Mouse (Mus musculus) adrenal gland, adult (tissue): ENCODE results near the gene Tcf7.

Experiments
- DNase-seq, 2 experiments: peaks; one replicate each; pipeline ENCODE4 v3.0.0; 2022 to 2023; ENCODE audit warnings: low spot score in 1 of 2; ENCODE audit not compliant: inconsistent age in 2 of 2

Gene Tcf7

DNA sequence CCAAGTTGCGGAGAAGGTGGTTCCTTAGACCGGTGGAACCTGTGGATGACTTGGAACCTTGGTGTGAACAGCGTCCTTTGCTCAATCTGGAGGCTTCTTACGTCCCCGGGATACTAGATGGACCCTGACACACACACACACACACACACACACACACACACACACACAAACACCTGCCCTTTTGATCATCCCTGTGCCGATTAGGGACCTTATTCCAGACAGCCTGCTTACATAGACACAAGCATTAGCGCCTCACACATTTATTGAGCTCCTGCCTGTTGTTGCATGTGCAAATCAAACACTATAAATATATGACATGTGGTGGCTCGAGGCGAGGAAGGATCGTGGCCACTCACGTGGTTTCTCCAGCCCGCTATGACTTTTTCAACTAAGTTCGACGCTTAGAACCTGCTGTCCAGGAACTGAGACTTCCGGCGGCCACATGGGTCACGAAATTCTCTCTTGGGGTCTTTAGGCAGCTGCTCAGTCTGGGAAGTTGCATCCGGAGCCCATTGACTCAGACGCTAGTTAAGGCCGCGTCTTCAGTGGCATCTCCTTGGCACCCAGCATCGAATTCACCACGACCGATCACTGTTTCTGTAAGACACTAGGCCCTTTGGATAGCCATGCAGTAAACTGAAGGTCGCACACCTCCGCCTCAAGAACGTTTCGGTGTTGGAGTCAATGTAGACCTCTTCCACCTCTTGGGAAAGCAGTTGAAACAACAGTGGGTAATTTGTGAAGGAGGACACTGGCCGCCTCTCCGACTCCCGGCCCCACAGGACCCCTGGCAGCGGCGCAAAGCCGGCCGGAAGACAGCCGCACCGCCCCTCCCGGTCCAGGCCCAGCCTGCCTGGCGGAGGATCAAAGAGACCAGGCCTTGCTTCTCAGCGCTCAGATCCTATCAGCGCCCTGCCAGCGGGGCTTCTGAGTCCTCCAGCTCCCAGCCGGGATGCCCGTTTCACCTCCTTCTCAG is 1.1 kb upstream of the Tcf7 start:
- DNase-seq: peak; percentile 88 to 93

DNA sequence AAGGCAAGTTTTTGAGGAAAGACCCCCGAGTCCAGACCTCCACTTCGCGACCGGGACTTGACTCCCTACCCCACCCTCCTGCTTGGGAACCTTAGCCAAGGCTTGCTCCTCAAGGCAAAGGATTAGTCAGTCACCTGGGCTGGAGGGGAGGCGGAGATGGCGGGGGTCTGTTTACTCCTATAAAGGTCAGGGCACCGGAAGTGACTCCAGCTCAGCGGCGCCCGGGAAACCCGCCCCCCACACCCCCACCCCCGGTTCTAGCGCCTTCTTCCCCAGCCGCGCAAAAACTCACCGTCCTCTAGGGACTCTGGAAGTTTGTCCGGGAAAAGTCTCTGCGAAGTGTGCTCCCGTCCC is 417 bp downstream of the Tcf7 start:
- peak in 1 of 2 experiments; percentile 54 for DNase-seq

- peak in 1 of 2 experiments; percentile 76 for DNase-seq
Measured at GRCm38 (mm10) chr11:52281568-52282328, 1.1 kb downstream of the Tcf7 start.

GRCm38 (mm10) chr11:52280566-52281455 is 2.0 kb downstream of the Tcf7 start:
- peak in 1 of 2 experiments; percentile 54 for DNase-seq

- peak in 1 of 2 experiments; percentile 47 for DNase-seq
Measured at GRCm38 (mm10) chr11:52279611-52280145, 3.1 kb downstream of the Tcf7 start.

- no peak for DNase-seq
Measured at GRCm38 (mm10) chr11:52278991-52279390, 3.8 kb downstream of the Tcf7 start.

DNA sequence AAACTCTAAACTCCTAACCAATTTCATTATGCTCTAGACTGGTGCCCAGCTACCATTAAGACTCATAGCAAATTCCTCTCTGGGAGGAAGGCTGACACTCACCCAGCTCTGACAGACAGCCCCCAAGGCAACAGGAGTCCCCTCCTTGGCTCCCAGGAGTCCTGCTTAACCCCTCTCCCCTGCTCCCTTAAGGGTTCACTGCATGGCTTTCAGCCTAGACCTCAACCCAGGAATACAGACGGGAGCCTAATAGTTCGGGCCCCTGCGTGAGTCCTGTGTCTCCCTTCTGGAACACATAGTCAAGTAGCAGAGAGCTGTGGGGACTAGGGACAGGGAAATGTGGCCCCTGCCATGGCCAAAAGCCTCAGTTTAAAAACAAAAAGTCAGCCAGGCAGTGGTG is 4.7 kb downstream of the Tcf7 start:
- DNase-seq: no peak

DNA sequence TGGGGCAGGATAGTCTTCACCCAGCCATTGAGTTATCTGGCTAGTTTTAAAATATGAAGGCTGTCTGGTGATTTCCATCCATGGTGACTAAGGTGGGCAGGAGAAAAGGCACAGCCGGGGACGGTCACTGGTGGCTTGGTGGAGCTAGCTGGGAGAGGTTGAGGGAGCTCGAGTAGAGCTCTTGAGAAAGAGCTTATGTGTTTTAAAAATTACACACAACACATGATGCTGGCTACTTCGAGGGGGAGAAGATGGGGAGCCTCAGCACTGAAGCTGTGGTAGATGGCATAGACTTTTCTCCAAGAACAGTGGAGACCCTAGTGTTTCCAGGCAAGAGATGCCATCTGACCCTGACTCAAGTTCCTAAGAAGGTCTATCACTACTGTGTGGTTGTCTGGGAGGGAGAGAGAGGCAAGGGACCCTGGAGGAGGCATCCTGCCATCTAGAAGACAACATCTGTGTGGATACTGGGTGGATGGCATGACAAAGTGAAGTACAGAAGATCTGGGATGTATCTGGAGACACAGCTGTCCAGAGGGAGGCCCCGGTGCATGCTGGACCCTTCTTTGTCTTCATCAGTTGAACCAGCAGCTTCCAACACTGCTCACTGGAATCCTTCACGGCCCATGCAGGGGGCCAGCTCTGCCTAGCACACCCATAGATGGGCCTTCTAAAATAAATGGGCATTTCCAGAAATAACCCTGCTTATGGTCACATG is 5.2 kb downstream of the Tcf7 start:
- DNase-seq: no peak

GRCm38 (mm10) chr11:52276961-52277391 is 5.8 kb downstream of the Tcf7 start:
- no peak for DNase-seq

DNA sequence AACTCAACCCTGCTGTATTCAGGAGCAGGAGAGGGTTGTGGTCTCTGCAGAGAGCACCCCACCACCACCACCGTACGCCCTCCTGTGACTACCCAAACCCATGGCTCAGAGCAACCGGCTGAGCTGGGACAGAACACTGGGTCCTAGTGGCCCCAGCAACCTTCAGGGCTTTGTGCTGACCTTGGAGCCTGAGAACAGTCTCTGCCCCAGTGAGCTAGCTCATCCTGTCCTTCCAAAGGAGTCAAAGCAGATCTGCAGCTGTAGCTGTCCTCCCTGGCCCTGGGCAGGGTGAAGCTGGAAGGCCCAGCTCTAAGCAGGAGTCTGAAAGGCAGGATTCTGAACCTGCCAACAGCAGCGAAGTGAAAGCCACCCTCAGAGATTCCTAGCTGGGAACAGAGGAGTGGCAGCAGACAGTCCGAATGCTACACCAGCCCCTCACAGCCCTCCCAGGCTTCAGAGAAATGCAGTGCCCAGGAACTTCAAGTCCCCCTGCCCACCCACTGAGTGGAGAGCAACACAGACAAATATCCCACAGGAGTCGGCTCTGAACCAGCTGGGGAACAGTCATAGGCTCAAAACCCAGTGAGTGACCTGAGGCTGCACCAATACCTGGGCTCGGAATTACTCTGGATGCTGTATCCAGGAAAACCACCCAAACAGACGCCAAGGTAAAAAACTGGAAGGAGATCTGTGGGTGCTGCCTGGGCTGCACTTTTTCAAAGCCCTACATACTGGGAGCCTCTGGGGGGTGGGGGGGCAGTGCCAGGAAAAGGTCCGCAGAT is 6.8 kb downstream of the Tcf7 start:
- DNase-seq: peak; percentile 88

GRCm38 (mm10) chr11:52275366-52275765 is 7.4 kb downstream of the Tcf7 start:
- DNase-seq: no peak

GRCm38 (mm10) chr11:52274456-52275112 is 8.2 kb downstream of the Tcf7 start:
- DNase-seq: peak in 1 of 2 experiments; percentile 62

DNA sequence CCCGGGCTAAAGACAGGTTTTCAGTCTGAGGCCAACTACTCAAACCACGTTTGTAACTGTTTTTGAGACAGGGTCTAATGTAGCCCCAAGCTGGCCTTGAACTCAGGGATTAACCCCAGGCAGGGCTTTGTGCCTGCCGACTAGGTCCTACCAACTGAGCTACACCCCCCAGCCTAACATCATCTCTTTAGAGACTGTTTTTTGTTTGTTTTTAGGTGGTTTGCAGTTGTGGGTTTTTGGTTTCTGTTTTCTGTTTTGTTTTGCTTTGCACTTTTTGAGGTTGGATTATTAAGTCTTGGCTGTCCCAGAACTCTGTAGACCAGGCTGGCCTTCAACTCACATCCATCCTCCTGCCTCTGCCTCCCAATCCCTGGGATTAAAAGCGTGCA is 8.9 kb downstream of the Tcf7 start:
- DNase-seq: no peak

DNA sequence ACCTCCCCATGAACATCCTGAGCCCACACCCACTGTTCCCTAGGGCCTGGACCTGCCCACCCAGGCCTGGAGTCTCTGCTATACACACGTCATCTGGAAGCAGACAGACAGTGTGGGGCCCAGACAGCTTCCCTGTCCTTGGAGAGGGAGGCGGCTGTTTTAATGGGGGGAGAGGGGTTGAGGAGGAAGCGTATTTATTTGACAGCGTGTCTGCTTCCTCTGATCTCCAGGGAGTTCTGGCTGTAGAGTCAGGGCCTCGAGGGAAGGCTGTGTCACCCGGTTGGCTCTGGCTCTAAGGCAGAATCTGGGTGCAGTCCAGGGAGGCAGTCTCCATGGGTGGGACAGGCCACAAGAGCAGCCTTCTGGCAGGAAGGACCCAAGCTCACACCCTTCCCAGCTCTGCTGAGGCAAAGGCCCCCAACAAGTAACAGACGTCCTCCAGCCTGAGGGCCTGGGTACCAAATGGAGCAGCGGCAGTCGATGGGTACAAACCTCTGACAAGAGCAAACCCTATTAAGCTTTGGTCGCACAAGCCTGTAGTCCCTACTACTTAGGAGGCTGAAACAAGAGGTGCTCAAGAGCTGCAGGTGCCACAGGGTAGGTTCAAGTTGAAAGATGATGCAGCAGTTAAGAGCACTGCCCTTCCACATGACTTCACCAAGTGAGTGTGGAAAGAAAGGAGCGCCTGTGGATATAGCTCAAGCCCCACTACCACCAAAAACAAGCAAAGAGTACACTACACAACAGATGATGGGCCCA is 9.5 kb downstream of the Tcf7 start:
- DNase-seq: peak; percentile 75 to 79

GRCm38 (mm10) chr11:52272619-52273018 is 10.2 kb downstream of the Tcf7 start:
- DNase-seq: no peak

DNA sequence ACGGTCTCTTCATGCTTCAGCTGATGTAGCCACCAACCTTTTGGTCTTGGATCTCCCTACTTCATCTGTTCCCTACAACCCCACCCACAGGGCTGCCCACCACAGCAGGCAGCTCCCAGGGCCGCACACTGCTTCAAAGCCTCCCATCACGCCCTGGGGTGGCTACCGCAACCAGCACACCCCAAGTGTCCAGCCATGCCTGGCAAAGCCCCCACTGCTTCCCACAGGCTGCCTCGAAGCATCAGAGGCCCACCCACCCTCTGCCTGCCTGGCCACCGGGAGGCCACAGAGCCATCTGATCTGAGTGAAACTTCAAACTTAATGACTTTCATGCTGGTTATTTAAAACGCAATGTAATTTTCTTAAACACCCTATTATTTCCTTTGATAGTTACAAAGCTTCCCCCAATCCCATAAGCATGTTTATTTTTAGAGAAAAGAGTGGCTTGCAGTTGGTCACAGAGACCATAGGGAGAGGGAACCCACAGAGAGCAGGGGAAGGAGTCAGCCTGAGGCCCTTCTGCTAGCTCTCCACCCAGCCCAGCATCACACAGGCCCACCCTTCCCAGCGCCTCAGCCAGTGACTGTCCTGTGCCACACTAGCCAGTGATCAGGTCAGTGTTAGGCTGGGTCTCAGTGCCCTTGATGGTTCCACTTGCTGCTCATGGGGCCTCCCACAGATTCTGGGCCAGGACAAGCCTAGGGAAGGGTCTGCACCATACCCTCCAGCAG is 10.9 kb downstream of the Tcf7 start:
- DNase-seq: no peak

- no peak for DNase-seq
Measured at GRCm38 (mm10) chr11:52269841-52270240, 13.0 kb downstream of the Tcf7 start.
